Mouse (Mus musculus) megakaryocyte, embryonic 14.5 days (primary cell): ENCODE measurements around the gene Itgae.

ENCODE experiments used
- FLI1 ChIP-seq: IDR thresholded peaks from 2 replicates; pipeline ENCODE4 v1.6.1; 2012; ENCODE audit warnings: low read length, inconsistent platforms, mixed read lengths
- GATA1 ChIP-seq: IDR thresholded peaks from 3 replicates; pipeline ENCODE4 v1.6.1; 2012; ENCODE audit warnings: mixed read lengths, low read length, inconsistent platforms, borderline replicate concordance

DNA sequence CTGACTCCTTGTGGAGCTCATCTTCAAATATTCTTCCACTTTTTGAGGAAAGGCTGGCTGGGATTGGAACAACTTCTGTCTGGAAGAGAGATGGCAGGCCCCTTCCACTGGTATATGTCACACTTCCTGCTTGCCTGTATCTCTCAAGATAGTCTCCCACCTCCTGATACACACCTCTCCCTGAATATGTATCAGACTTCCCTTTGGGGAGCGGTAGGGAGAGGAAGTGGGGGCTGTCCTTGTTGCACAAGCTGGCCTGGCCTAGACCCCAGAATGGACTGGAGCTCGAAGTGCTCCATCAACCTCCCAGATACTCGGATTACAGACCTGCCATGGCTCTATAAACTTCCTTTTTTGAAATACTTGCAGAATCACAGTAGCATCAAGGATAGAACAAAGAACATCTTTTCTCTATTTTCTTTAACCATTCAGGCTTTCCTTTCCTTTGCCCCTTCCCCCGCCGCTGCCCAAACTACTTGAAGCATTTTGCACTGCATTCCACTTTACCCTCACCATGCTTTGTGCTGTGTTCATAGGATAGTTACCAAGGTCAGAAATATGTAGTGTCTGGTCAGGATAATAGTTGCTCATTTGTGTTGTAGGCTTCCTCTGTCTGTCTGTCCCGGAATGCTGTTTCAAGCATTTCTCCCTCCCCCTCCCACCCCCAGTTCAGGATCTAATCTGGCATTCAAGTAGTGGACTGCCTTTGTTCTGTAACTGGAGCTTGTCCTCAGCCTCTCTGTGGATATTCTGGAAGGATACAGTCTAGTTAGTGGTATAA, 2.5 kb upstream of the Itgae start:
- no peak for TF ChIP-seq FLI1
- no peak for TF ChIP-seq GATA1
